Mouse (Mus musculus) midbrain, embryonic 10.5 days (tissue): Measurements from ENCODE around the gene Mapk12. TPM values are rescaled to one million over a fixed set of nuclear protein-coding genes. Genes with fewer than 3 reads are reported as not detected.

Experiments used
- DNase-seq: peaks from one replicate; pipeline ENCODE4 v3.0.0-alpha.2; 2017; ENCODE audit warnings: low spot score
- H3K27ac ChIP-seq: fragments of 300-500 bp; sonication (generic); replicated peaks from 2 replicates; pipeline ENCODE4 v1.5.1; 2016; ENCODE audit warnings: mild to moderate bottlenecking
- H3K27me3 ChIP-seq: fragments of 300-500 bp; sonication (generic); 2 replicates; pipeline ENCODE4 v1.6.1; 2016; ENCODE audit warnings: low read depth, mild to moderate bottlenecking; ENCODE audit not compliant: poor library complexity, severe bottlenecking
- H3K36me3 ChIP-seq: fragments of 300-500 bp; sonication (generic); 2 replicates; pipeline ENCODE4 v1.6.1; 2016; ENCODE audit warnings: mild to moderate bottlenecking, moderate library complexity
- H3K4me1 ChIP-seq: fragments of 300-500 bp; sonication (generic); 2 replicates; pipeline ENCODE4 v1.6.1; 2016
- H3K4me3 ChIP-seq: fragments of 300-500 bp; sonication (generic); 2 replicates; pipeline ENCODE4 v1.5.1; 2016; ENCODE audit warnings: mild to moderate bottlenecking, moderate library complexity
- H3K9me3 ChIP-seq: fragments of 300-500 bp; sonication (generic); replicated peaks from 2 replicates; pipeline ENCODE4 v1.6.1; 2016; ENCODE audit warnings: mild to moderate bottlenecking
- WGBS: fragments of 180-500 bp; shearing (Covaris S2); methylation state at CpG from one replicate; pipeline ENCODE4 v1.1.7; 2016; 5-methylcytosine and 5-hydroxymethylcytosine counted together
- polyA plus RNA-seq: library from polyadenylated mRNA; unstranded; fragments of >200 nt; fragmentation: Nextera tagmentation; extraction: Ambion mirVana; gene quantifications from 2 replicates; pipeline ENCODE4 v1.2.1, GENCODE M21; 2016

The Mapk12 gene
- polyA plus RNA-seq: 31.8 and 36.7 TPM in 2 replicates

DNA sequence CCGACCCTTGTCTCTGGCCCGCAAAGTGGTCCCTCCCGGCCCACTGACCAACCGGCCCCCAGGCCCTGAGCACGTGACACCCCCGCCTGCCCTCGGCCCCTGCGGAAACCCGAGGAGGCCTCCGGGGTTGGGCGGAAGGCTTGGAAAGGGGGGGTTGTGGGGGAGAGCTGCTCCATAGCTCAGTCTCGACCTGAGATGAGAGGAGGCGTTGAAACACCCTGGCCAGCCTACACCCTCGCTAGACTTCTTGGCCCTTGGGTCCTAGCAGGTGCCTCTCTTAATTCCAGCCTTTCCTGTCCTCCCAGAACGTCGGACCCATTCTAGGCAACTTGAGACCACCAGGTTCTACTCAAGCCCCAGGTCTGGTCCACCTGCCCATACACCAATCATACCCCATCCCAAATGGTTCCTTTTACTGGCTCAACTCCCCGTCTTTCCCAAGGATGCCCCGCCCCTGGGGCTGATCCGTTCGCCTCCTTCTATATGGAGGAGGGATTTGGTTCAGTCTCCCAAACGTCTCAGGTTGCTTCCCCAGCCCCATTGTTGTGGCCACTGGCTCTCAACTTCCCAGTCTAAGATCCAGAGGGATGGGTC is at the start of gene Mapk12:
Gene Mapk12 (minus strand): TSS at position 45 of the 594 bp plus-strand sequence.
- Histone ChIP-seq H3K4me1 (peaks cover 48% of the 10 kb centered on the region), H3K4me3 (peak within 1 kb of the TSS; percentile 85), H3K27me3 (peaks cover 48% of the 10 kb centered on the region), H3K9me3 (no peaks in the 10 kb centered on the region), H3K36me3 (peaks cover 40% of the 10 kb centered on the region), H3K27ac (peak within 1 kb of the TSS; percentile 92)
- 0% methylated on average over 21 of the region's 21 CpGs for WGBS
- peak; percentile 82 for DNase-seq

DNA sequence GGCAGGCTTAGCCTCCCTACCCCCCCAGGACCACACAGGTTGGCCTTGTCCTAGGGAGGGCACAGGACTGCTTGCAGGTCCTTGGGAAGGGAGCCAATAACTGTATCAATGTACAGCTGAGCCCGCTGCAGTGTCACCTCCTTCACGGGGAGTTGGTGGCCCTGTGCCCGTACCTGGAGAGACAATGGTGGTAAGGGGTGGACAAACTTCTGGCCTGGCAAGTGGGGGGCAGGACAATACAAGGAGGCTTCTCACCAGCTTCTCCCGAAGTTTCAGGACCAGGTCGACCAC is 44.4 kb upstream of the Mapk12 start:
- Histone ChIP-seq H3K27ac (no peak overlapping the region), H3K4me1 (peaks cover 50% of the 10 kb centered on the region), H3K27me3 (no peaks in the 10 kb centered on the region), H3K9me3 (no peaks in the 10 kb centered on the region), H3K4me3 (no peak overlapping the region), H3K36me3 (peaks cover 56% of the 10 kb centered on the region)
- 91% methylated on average over 5 of the region's 5 CpGs for WGBS
- DNase-seq: no peak

DNA sequence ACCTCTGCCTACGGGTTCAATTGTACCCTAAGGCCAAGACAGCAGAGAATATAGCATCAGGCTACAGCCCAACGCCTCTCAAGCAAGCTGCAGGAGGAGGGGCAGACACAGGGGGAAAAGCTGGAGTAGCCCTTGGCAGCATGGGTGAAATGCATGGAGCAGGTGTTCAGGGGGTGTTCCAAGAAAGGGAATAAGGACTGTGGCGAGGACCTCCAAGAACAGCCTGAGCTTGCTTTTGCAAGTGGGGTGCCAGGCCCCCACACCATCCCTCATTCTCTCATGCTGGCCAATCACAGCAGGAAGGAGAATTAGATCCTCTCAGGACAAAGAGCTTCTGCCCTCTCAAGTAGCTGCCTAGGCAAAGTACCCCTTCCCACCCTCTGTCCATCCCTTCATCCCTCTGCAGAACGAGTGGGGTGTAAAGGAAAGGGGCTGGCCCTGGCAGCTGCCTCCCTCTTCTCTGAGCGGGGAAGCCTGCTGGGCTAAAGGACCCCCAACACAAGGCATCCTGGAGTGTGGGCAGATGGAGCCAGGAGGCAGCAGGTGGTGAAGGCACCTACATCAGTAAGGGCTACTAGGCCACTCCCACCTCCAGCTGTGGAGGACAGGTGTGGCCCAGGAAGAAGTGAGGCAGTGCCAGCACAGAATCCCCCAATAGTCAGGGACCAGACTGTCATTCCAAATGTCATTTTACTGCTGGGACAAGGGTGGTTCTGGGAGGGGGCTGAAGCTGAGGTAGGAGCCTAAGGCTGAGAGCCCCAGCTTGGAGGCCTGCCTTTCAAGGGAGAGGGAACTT is 43.8 kb upstream of the Mapk12 start:
- WGBS: 42% methylated on average over 5 of the region's 5 CpGs
- DNase-seq: no peak
- no peaks in the 10 kb centered on the region for H3K9me3 ChIP-seq
- peaks cover 50% of the 10 kb centered on the region for H3K36me3 ChIP-seq
- H3K4me3 ChIP-seq: peak overlapping the region; percentile 16; the same call in 1 of the 2 replicates
- 0 out of 2 replicates have a peak overlapping the region, but pooled peaks have one; percentile 55 for H3K27ac ChIP-seq
- no peaks in the 10 kb centered on the region for H3K27me3 ChIP-seq
- H3K4me1 ChIP-seq: peaks cover 56% of the 10 kb centered on the region

DNA sequence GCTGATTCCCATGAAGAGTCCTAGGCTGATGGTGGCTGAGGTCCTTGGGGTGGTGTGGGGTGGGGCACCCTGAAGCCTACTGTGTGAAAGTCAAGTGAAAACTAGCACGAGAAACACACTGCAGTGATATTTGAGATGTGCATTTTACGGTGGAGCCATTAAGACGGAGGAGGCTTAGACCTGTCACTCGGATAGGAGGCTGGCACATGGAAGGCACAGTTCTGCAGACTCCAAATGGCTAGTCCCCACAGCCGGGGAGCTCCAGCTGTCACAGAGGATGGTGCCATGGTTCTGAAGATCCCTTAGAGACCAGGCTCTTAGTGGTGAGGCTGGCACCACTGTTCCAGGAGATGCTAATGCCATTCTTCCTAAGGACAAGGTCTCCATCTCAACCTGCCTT is 42.3 kb upstream of the Mapk12 start:
- H3K4me3 ChIP-seq: no peak overlapping the region
- H3K9me3 ChIP-seq: no peaks in the 10 kb centered on the region
- DNase-seq: no peak
- 84% methylated on average over 5 of the region's 5 CpGs for WGBS
- H3K27ac ChIP-seq: peak overlapping the region; percentile 19
- peaks cover 71% of the 10 kb centered on the region for H3K4me1 ChIP-seq
- peaks cover 38% of the 10 kb centered on the region for H3K36me3 ChIP-seq
- no peaks in the 10 kb centered on the region for H3K27me3 ChIP-seq

DNA sequence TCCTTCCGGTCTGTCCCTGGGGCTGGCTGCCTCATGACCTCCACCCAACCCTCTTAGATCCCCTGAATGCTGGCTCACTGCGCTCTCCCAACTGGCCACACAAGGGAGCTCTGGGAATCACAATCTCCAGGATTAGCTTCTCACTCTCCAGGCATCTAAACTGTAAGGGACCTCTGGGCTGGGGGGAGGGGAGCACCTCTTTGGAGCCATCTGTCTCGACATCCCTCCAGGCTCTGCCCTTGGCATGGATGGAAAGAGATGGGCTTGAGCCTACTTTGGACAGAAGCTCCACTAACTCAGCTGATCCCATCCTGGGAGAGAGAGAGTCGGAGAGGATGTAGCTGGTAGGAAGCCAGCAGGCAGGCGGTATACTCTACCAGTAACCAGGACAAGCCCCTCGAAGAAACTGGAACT is 41.8 kb upstream of the Mapk12 start:
- Histone ChIP-seq H3K27me3 (no peaks in the 10 kb centered on the region), H3K4me1 (peaks cover 76% of the 10 kb centered on the region), H3K27ac (peak overlapping the region; percentile 19), H3K4me3 (no peak overlapping the region), H3K36me3 (peaks cover 33% of the 10 kb centered on the region), H3K9me3 (no peaks in the 10 kb centered on the region)
- DNase-seq: peak; percentile 45
- 41% methylated on average over 6 of the region's 6 CpGs for WGBS

DNA sequence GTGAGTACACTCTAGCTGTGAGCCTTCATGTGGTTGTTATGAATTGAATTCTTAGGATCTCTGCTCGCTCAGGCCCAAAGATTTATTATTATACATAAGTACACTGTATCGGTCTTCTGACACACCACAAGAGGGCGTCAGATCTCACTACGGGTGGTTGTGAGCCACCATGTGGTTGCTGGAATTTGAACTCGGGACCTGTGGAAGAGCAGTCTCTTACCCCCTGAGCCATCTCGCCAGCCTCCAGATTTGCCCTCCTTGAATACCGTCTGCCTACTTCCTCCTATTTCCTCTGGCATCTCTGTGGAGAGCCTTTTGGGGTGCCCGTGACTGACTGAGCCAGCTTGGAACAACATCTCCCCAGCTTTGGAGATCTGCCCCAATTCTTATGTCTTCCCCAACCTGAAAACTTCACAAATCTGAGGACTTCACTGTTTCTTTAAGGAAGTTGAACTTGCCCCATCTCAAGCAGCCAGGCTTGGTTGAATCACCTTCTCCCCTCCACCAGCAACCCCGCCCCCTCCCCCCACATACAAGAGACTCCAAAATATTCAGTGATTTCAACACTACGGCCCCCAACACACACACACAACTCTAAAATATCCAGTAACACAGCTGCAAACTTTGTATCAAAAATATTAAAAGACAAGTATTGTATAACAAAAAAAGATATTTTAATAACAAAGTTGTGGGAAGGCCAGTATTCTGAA is 41.2 kb upstream of the Mapk12 start:
- no peak for DNase-seq
- no peaks in the 10 kb centered on the region for H3K9me3 ChIP-seq
- peak overlapping the region; percentile 88 for H3K4me3 ChIP-seq
- no peaks in the 10 kb centered on the region for H3K27me3 ChIP-seq
- H3K27ac ChIP-seq: peak overlapping the region; percentile 98
- peaks cover 82% of the 10 kb centered on the region for H3K4me1 ChIP-seq
- H3K36me3 ChIP-seq: peaks cover 27% of the 10 kb centered on the region
- WGBS: 76% methylated on average over 10 of the region's 10 CpGs

DNA sequence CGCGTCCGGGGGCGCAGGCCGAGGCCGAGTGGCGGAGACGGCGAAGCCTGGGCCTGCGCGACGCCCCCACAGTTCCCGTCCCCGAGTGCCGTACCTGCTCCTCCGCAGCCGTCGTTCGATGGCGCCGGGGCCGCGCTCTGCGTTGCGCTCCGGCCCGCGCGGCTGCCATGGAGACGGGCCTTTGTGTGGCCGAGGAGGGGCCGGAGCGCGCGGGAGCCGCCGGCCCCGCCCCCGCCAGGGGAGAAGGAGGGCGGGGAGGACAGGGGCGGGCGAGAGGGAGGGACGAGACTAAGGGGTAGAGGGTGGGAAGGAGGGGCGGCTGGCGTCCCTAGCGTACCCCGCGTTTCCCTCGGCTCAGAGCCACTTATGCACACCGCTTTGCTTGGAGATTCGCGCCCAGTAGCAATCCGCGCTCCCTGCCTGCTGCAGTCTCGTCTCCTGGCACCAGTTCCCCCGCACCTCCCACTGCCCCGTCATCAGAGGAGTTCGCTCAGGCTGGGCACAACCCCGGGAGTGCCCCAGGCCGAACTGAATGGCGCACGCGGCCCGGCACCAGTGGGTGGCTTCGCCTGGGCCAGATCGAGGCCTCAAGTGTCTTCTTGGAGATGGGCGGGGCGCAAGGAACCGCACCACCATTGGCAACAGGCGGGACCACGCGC is 40.2 kb upstream of the Mapk12 start, which contains the start of gene Plxnb2:
Gene Plxnb2 (minus strand): TSS at position 218 of the 659 bp plus-strand sequence.
- WGBS: under 1% methylated on average over 72 of the region's 72 CpGs
- Histone ChIP-seq H3K4me3 (peak within 1 kb of the TSS; percentile 88), H3K9me3 (no peaks in the 10 kb centered on the region), H3K27me3 (no peaks in the 10 kb centered on the region), H3K4me1 (peaks cover 92% of the 10 kb centered on the region), H3K27ac (peak within 1 kb of the TSS; percentile 98), H3K36me3 (peaks cover 17% of the 10 kb centered on the region)
- peak; percentile 90 for DNase-seq

DNA sequence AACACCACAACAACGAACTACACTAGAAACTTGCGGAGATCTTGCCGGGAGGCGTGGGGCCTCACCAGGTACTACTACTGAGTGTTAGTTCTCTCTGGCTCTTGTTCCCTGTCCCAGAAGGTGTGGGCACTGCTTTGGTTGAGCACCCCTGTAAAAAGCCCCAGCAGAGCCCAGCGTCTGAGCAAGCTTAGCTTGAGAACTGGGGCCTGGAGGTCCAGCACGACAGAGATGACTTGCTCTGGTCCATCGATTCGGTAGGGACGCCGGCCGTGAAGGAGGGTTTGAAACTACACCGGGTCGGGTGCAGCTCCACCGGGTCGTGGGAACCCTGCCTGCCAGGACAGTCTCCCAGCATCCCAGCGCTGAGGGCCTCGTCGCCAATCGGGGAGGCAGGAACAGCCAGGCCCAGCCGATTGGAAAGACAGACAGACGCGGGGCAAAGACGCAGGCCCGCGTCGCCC is 39.6 kb upstream of the Mapk12 start:
- Histone ChIP-seq H3K4me3 (peak overlapping the region; percentile 88), H3K36me3 (peaks cover 11% of the 10 kb centered on the region), H3K27ac (peak overlapping the region; percentile 98), H3K4me1 (peaks cover 98% of the 10 kb centered on the region), H3K9me3 (no peaks in the 10 kb centered on the region), H3K27me3 (no peaks in the 10 kb centered on the region)
- no peak for DNase-seq
- WGBS: under 1% methylated on average over 26 of the region's 26 CpGs

DNA sequence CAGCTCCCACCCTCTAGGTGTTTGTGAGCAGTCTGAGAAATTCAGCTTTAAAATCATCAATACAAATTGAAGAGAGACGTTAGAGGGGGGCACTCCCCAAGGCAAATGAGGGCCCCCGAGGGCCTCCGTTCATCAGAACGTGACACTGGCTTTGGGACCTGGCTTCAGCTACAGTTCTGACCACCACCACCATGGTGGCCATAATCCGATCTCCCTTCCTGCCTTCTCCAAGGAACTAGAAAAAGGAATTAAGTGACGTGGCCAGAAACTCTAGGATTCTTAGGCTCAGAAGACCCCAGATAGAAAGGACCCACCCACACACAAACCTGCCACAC is 39.1 kb upstream of the Mapk12 start:
- 4% methylated on average over 6 of the region's 6 CpGs for WGBS

DNA sequence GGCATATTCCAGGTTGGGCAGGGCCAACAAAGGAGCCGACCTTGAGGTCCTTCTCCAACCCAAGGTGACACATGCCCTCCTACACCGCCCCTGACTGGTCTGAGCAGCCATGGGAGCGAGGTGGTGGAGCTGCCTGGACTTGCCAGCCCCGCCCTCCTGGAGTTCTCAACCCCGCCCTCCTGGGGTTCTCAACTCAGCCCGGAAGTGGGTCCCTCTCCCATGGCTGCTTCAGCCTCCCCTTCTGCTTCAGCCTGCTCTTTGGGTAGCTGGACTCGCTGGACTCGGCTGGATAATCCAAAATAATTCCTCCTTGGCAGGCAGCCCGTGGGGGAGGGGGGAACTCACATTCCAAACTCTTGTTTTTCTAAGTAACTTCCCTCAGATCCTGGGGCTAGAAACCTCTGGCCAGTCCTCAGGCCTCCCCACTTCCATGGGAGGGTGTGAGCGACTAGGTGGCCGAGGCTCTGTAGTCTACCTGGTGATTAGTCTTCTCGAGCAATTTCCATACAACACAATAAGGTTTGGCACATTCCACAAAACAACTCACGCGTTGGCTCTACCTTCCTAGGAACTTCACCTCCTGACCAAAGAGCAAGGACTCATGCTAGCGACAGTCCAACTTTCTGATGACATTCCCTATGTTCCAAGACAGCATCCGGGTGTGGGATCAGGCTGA is 38.6 kb upstream of the Mapk12 start:
- H3K27ac ChIP-seq: peak overlapping the region; percentile 98
- H3K4me1 ChIP-seq: peaks cover 99% of the 10 kb centered on the region
- H3K27me3 ChIP-seq: peaks cover 6% of the 10 kb centered on the region; the same call in 1 of the 2 replicates
- H3K4me3 ChIP-seq: peak overlapping the region; percentile 88
- 2% methylated on average over 15 of the region's 16 CpGs for WGBS
- no peaks in the 10 kb centered on the region for H3K9me3 ChIP-seq
- peak; percentile 65 for DNase-seq
- H3K36me3 ChIP-seq: 0 out of 2 replicates have a peak, but pooled peaks cover 3% of the 10 kb centered on the region

More for the DNA sequence above, 39.1 kb upstream of the Mapk12 start:
- H3K4me1 ChIP-seq: peaks cover 99% of the 10 kb centered on the region
- peak overlapping the region; percentile 88 for H3K4me3 ChIP-seq
- peak; percentile 28 for DNase-seq
- peak overlapping the region; percentile 98 for H3K27ac ChIP-seq
- no peaks in the 10 kb centered on the region for H3K9me3 ChIP-seq
- peaks cover 5% of the 10 kb centered on the region; the same call in 1 of the 2 replicates for H3K27me3 ChIP-seq
- H3K36me3 ChIP-seq: peaks cover 6% of the 10 kb centered on the region

DNA sequence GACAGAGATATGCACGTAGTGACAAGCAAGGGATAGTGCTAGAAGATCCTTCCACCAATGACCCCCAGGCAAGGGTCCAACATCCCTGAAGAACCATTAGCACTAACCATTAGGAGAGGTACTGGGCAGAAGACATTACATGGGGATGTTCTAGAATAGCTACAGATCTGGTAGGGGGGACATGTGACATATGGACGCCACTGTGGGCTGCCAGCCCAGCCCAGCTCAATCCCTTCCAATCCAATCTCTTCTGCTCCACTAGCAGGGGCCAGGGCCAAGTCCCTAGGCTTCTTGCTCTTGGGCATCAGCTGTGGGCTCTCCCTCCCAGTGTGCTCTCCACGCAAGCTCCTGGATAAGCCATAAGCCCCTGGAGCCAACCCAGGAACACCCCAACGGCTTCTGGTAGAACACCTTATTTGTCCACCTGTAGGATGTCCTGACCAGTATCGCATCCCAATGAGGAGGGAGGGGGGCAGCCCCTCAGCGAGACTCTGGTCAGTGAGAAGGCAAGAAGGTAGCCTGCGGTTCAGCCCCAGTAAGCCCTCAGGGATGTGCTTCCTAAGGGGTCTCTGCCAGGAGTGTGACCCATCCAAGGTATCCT is 37.9 kb upstream of the Mapk12 start:
- WGBS: 70% methylated on average over 7 of the region's 7 CpGs
- peaks cover 99% of the 10 kb centered on the region for H3K4me1 ChIP-seq
- peaks cover 6% of the 10 kb centered on the region; the same call in 1 of the 2 replicates for H3K27me3 ChIP-seq
- H3K27ac ChIP-seq: peak overlapping the region; percentile 98
- H3K9me3 ChIP-seq: no peaks in the 10 kb centered on the region
- DNase-seq: no peak
- H3K4me3 ChIP-seq: peak overlapping the region; percentile 88
- 0 out of 2 replicates have a peak, but pooled peaks cover 3% of the 10 kb centered on the region for H3K36me3 ChIP-seq
